Mouse (Mus musculus) embryonic fibroblast, embryonic 13.5 days (primary cell): ENCODE measurements around the gene Vipr1. TPM values are rescaled to one million over a fixed set of nuclear protein-coding genes. Genes with fewer than 3 reads are reported as not detected.

ENCODE experiments used
- H3K27ac ChIP-seq: 2 replicates; pipeline ENCODE4 v1.5.1; 2012; ENCODE audit warnings: low read length, control low read depth, inconsistent platforms; ENCODE audit not compliant: insufficient read depth
- H3K4me1 ChIP-seq: 2 replicates; pipeline ENCODE4 v1.6.1; 2011; ENCODE audit warnings: low read length; ENCODE audit not compliant: control insufficient read depth, insufficient read depth
- H3K4me3 ChIP-seq: 2 replicates; pipeline ENCODE4 v1.5.1; 2011; ENCODE audit warnings: mild to moderate bottlenecking, control low read depth, low read length; ENCODE audit not compliant: insufficient read depth
- CTCF ChIP-seq: IDR thresholded peaks from 2 replicates; pipeline ENCODE4 v1.5.1; 2011; ENCODE audit warnings: mild to moderate bottlenecking, control low read depth, low read length, moderate library complexity, borderline replicate concordance; ENCODE audit not compliant: insufficient read depth
- POLR2A ChIP-seq: IDR thresholded peaks from 2 replicates; pipeline ENCODE4 v1.6.1; 2011; ENCODE audit warnings: low read depth, mild to moderate bottlenecking, control low read depth, low read length, moderate library complexity
- polyA plus RNA-seq: library from polyadenylated mRNA; stranded (reverse); fragments of >200 nt; gene quantifications from 2 replicates; pipeline ENCODE4 v1.2.4, GENCODE M21; 2011; ENCODE audit warnings: low read depth; ENCODE audit not compliant: missing spikeins, insufficient read length

Vipr1 gene
- polyA plus RNA-seq, 1 experiment = 0.14 TPM

GRCm38 (mm10) chr9:121656322-121656721, 13.8 kb downstream of the Vipr1 start:
- no peak for TF ChIP-seq CTCF
- no peak for TF ChIP-seq POLR2A

GRCm38 (mm10) chr9:121657143-121657542, 14.6 kb downstream of the Vipr1 start:
- Histone ChIP-seq H3K4me3 (no peak overlapping the region), H3K4me1 (no peaks in the 10 kb centered on the region)
- TF ChIP-seq POLR2A (no peak), CTCF (no peak)

More at GRCm38 (mm10) chr9:121656322-121656721, 13.8 kb downstream of the Vipr1 start:
- Histone ChIP-seq H3K27ac (no peak overlapping the region), H3K4me1 (no peaks in the 10 kb centered on the region), H3K4me3 (no peak overlapping the region)

GRCm38 (mm10) chr9:121658248-121658647, 15.7 kb downstream of the Vipr1 start:
- Histone ChIP-seq H3K4me1 (no peaks in the 10 kb centered on the region), H3K4me3 (no peak overlapping the region), H3K27ac (no peak overlapping the region)
- TF ChIP-seq POLR2A = no peak
- no peak for TF ChIP-seq CTCF

More at GRCm38 (mm10) chr9:121657143-121657542, 14.6 kb downstream of the Vipr1 start:
- no peak overlapping the region for H3K27ac ChIP-seq

- Histone ChIP-seq H3K27ac (no peak overlapping the region), H3K4me1 (no peaks in the 10 kb centered on the region), H3K4me3 (no peak overlapping the region)
- TF ChIP-seq CTCF (no peak), POLR2A (no peak)
Measured at GRCm38 (mm10) chr9:121659791-121660190, 17.3 kb downstream of the Vipr1 start.

- no peak for TF ChIP-seq CTCF
- no peak for TF ChIP-seq POLR2A
- no peaks in the 10 kb centered on the region for H3K4me1 ChIP-seq
- no peak overlapping the region for H3K27ac ChIP-seq
- no peak overlapping the region for H3K4me3 ChIP-seq
Measured at GRCm38 (mm10) chr9:121663467-121663866, 21.0 kb downstream of the Vipr1 start.

GRCm38 (mm10) chr9:121664104-121664503, 21.6 kb downstream of the Vipr1 start:
- H3K27ac ChIP-seq = no peak overlapping the region
- no peak overlapping the region for H3K4me3 ChIP-seq
- no peaks in the 10 kb centered on the region for H3K4me1 ChIP-seq
- TF ChIP-seq CTCF (no peak), POLR2A (no peak)

- TF ChIP-seq CTCF (no peak), POLR2A (no peak)
- Histone ChIP-seq H3K4me1 (no peaks in the 10 kb centered on the region), H3K27ac (no peak overlapping the region), H3K4me3 (no peak overlapping the region)
Measured at GRCm38 (mm10) chr9:121666957-121667630, 24.6 kb downstream of the Vipr1 start.

GRCm38 (mm10) chr9:121667822-121668221, 25.3 kb downstream of the Vipr1 start:
- H3K4me3 ChIP-seq = no peak overlapping the region
- H3K4me1 ChIP-seq = no peaks in the 10 kb centered on the region
- no peak for TF ChIP-seq POLR2A
- no peak for TF ChIP-seq CTCF
- H3K27ac ChIP-seq = no peak overlapping the region

GRCm38 (mm10) chr9:121669348-121669791, 26.9 kb downstream of the Vipr1 start:
- no peak for TF ChIP-seq POLR2A
- peak; percentile 73 for TF ChIP-seq CTCF
- Histone ChIP-seq H3K4me1 (no peaks in the 10 kb centered on the region), H3K27ac (no peak overlapping the region), H3K4me3 (no peak overlapping the region)

- 0 out of 2 replicates have a peak overlapping the region, but pooled peaks have one; percentile 70 for H3K27ac ChIP-seq
- TF ChIP-seq CTCF (no peak), POLR2A (no peak)
- no peak overlapping the region for H3K4me3 ChIP-seq
- H3K4me1 ChIP-seq = no peaks in the 10 kb centered on the region
Measured at GRCm38 (mm10) chr9:121671300-121671699, 28.8 kb downstream of the Vipr1 start.
